Mouse (Mus musculus): ENCODE results near the gene Pex10.

- no peak for TF ChIP-seq GATA1 (IDR thresholded peaks at IDR 0.05; ENCODE audit: borderline replicate concordance, low read length)
- TF ChIP-seq FLI1 (IDR thresholded peaks at IDR 0.05; ENCODE audit: low read length): no peak
Observed at GRCm38 (mm10) chr4:155068357-155068972, 1.6 kb downstream of the Pex10 start.
